In genomic region chr7:92636295-92637011, GRCm38 (mm10) we compare ENCODE assay signal across 8 mouse cellular contexts. TPM values are rescaled to one million over a fixed set of nuclear protein-coding genes. Genes with fewer than 3 reads are reported as not detected.
DNase-seq lines count a peak whose midpoint lies in the region; ATAC-seq and TF ChIP-seq lines count a peak whose summit lies in the region.

No protein-coding gene starts in this region.

- ATAC-seq in heart, embryonic 11.5 days (replicated peaks; ENCODE audit: insufficient number of reproducible peaks, low FRiP score, low TSS enrichment): peak; percentile 70
- peak; percentile 32; the same call in 1 of the 2 replicates for ATAC-seq in erythroid progenitor cell, adult 5-6 weeks (replicated peaks; ENCODE audit: low FRiP score, poor library complexity, severe bottlenecking)
- peak; percentile 80 for ATAC-seq in limb, embryonic 12.5 days (ENCODE audit: insufficient number of reproducible peaks, insufficient read depth, low FRiP score, low TSS enrichment, low read depth)
- peak; percentile 63 for ATAC-seq in midbrain, embryonic 14.5 days (ENCODE audit: low FRiP score, low TSS enrichment)

- no peaks in the 10 kb centered on the region for H3K9me3 ChIP-seq in heart, embryonic 11.5 days (replicated peaks; ENCODE audit: control insufficient read depth, low read length)
- no peaks in the 10 kb centered on the region for H3K9me3 ChIP-seq in ES-E14 (ENCODE audit: control insufficient read depth, insufficient read depth, low read depth, low read length)
- no peaks in the 10 kb centered on the region for H3K9me3 ChIP-seq in limb, embryonic 12.5 days
- no peaks in the 10 kb centered on the region for H3K9me3 ChIP-seq in midbrain, embryonic 14.5 days (ENCODE audit: control insufficient read depth, low read length)

- H3K4me3 ChIP-seq in heart, embryonic 11.5 days (ENCODE audit: low read depth, low read length): peak overlapping the region; percentile 88
- H3K4me3 ChIP-seq in ES-E14 (ENCODE audit: insufficient read depth in 1 of 2, low read depth in 1 of 2, low read length in 2 of 2, poor library complexity in 1 of 2, severe bottlenecking in 1 of 2): peak overlapping the region; percentile 73 to 83
- H3K4me3 ChIP-seq in limb, embryonic 12.5 days (replicated peaks): peak overlapping the region; percentile 84
- peak overlapping the region; percentile 82 for H3K4me3 ChIP-seq in midbrain, embryonic 14.5 days (replicated peaks; ENCODE audit: low read depth, low read length)

- H3K36me3 ChIP-seq in heart, embryonic 11.5 days (ENCODE audit: control insufficient read depth, insufficient read depth, low read length): no peaks in the 10 kb centered on the region
- peaks cover 4% of the 10 kb centered on the region for H3K36me3 ChIP-seq in ES-E14 (ENCODE audit: control insufficient read depth, insufficient read depth, low read length, poor library complexity, severe bottlenecking)
- H3K36me3 ChIP-seq in limb, embryonic 12.5 days: peaks cover 12% of the 10 kb centered on the region
- peaks cover 11% of the 10 kb centered on the region for H3K36me3 ChIP-seq in midbrain, embryonic 14.5 days (ENCODE audit: control insufficient read depth, insufficient read depth, low read length)

- H3K4me2 ChIP-seq in heart, embryonic 11.5 days: peak overlapping the region; percentile 99
- peak overlapping the region; percentile 92 for H3K4me2 ChIP-seq in limb, embryonic 12.5 days
- H3K4me2 ChIP-seq in midbrain, embryonic 14.5 days (ENCODE audit: low read length): peak overlapping the region; percentile 91

- in situ Hi-C loops in ES-E14 (cut with MboI; ENCODE audit: low sequenced_read_pairs in 2 of 2, unreplicated experiment in 2 of 2): no loop called here

- H3K27ac ChIP-seq in heart, embryonic 11.5 days (ENCODE audit: low read depth, low read length): peak overlapping the region; percentile 35; the same call in 1 of the 2 replicates
- no peak overlapping the region for H3K27ac ChIP-seq in ES-E14 (ENCODE audit: insufficient read depth, low read depth, low read length, poor library complexity, severe bottlenecking)
- H3K27ac ChIP-seq in limb, embryonic 12.5 days: no peak overlapping the region
- peak overlapping the region; percentile 57; the same call in 1 of the 2 replicates for H3K27ac ChIP-seq in midbrain, embryonic 14.5 days (replicated peaks; ENCODE audit: low read depth, low read length)

- peaks cover 6% of the 10 kb centered on the region; the same call in 1 of the 2 replicates for H3K4me1 ChIP-seq in heart, embryonic 11.5 days (ENCODE audit: control insufficient read depth, insufficient read depth, low read length)
- H3K4me1 ChIP-seq in ES-E14 (ENCODE audit: control insufficient read depth in 2 of 2, insufficient read depth in 2 of 2, low read length in 2 of 2, poor library complexity in 1 of 2): no peaks in the 10 kb centered on the region
- peaks cover 11% of the 10 kb centered on the region for H3K4me1 ChIP-seq in limb, embryonic 12.5 days (replicated peaks)
- H3K4me1 ChIP-seq in midbrain, embryonic 14.5 days (ENCODE audit: control insufficient read depth, insufficient read depth, low read length): peaks cover 16% of the 10 kb centered on the region

- peak overlapping the region; percentile 91 for H3K9ac ChIP-seq in heart, embryonic 11.5 days (ENCODE audit: low read depth, low read length)
- peak overlapping the region; percentile 75 for H3K9ac ChIP-seq in ES-E14 (ENCODE audit: insufficient read depth, low read depth, low read length, poor library complexity, severe bottlenecking)
- peak overlapping the region; percentile 76 for H3K9ac ChIP-seq in limb, embryonic 12.5 days (replicated peaks)
- peak overlapping the region; percentile 86 for H3K9ac ChIP-seq in midbrain, embryonic 14.5 days (replicated peaks; ENCODE audit: low read length)

- peaks cover 4% of the 10 kb centered on the region; the same call in 1 of the 2 replicates for H3K27me3 ChIP-seq in heart, embryonic 11.5 days (ENCODE audit: control insufficient read depth, insufficient read depth, low read length)
- peaks cover 7% of the 10 kb centered on the region for H3K27me3 ChIP-seq in limb, embryonic 12.5 days
- H3K27me3 ChIP-seq in midbrain, embryonic 14.5 days (ENCODE audit: control insufficient read depth, insufficient read depth, low read length): no peaks in the 10 kb centered on the region

- WGBS in heart, embryonic 11.5 days (ENCODE audit: insufficient replicate concordance): 2% methylated on average over 49 of the region's 49 CpGs
- under 1% methylated on average over 49 of the region's 49 CpGs for WGBS in limb, embryonic 12.5 days
- WGBS in midbrain, embryonic 14.5 days: under 1% methylated on average over 49 of the region's 49 CpGs

- no peak for DNase-seq in heart, adult 18-20 months
- peak; percentile 25 for DNase-seq in ES-E14 (ENCODE audit: low read depth, low spot score)
- DNase-seq in midbrain, embryonic 14.5 days: no peak
- DNase-seq in adrenal gland, adult 18-20 months (ENCODE audit: low spot score in 2 of 2): no peak
- no peak for DNase-seq in urinary bladder, postnatal 25 days (ENCODE audit: low spot score)

TF ChIP-seq in ES-E14, 5 proteins besides CTCF, POLR2A, EP300 and RAD21:
- no peak for TF ChIP-seq HCFC1 (IDR thresholded peaks at IDR 0.05; ENCODE audit: borderline replicate concordance, insufficient read depth, low read length)
TF ChIP-seq in ES-E14: peak in this region for 0.

RNA-seq across cellular contexts. Expression of gene Ankrd42, which starts 0.5 kb away (rescaled TPM):
- 3.9 and 4.4 TPM in 2 replicates for polyA plus RNA-seq in heart, embryonic 11.5 days (2014; fragmentation: Nextera tagmentation; extraction: Ambion mirVana)
- 1 to 10 TPM; 1.1 to 1.2 TPM for total RNA-seq in heart, adult 18-20 months (2021)
- 5.2 and 6.1 TPM in 2 replicates for total RNA-seq in ES-E14 (2012; rRNA removed)
- not detected in 2 replicates for total RNA-seq in erythroid progenitor cell, adult 5-6 weeks (2015; ENCODE audit: low replicate concordance)
- total RNA-seq in erythroid progenitor cell, adult 5-6 weeks (2017; ENCODE audit: low replicate concordance): 0.51 and 1.3 TPM in 2 replicates
- polyA plus RNA-seq in limb, embryonic 12.5 days (2016; fragmentation: Nextera tagmentation; extraction: Ambion mirVana): 7.6 and 7.9 TPM in 2 replicates
- 14.9 and 15.8 TPM in 2 replicates for polyA plus RNA-seq in midbrain, embryonic 14.5 days (2014; fragmentation: Nextera tagmentation; extraction: Ambion mirVana)
- 1 to 10 TPM; 6.5 to 8.3 TPM for total RNA-seq in adrenal gland, adult 18-20 months (2021)

RNA-seq across cellular contexts. Expression of gene Pcf11, which starts 33.3 kb away (rescaled TPM):
- polyA plus RNA-seq in heart, embryonic 11.5 days (2014; fragmentation: Nextera tagmentation; extraction: Ambion mirVana): 14.1 and 15.7 TPM in 2 replicates
- total RNA-seq in heart, adult 18-20 months (2021): 10 to 100 TPM; 19.4 to 30.2 TPM
- total RNA-seq in ES-E14 (2012; rRNA removed): 49.9 TPM in 2 replicates
- total RNA-seq in erythroid progenitor cell, adult 5-6 weeks (2015; ENCODE audit: low replicate concordance): 106 and 138 TPM in 2 replicates
- 120 and 148 TPM in 2 replicates for total RNA-seq in erythroid progenitor cell, adult 5-6 weeks (2017; ENCODE audit: low replicate concordance)
- polyA plus RNA-seq in limb, embryonic 12.5 days (2016; fragmentation: Nextera tagmentation; extraction: Ambion mirVana): 31.6 and 34.1 TPM in 2 replicates
- 19.9 and 23.4 TPM in 2 replicates for polyA plus RNA-seq in midbrain, embryonic 14.5 days (2014; fragmentation: Nextera tagmentation; extraction: Ambion mirVana)
- total RNA-seq in adrenal gland, adult 18-20 months (2021): 10 to 100 TPM; 46.2 to 60.4 TPM

Comparison
In these comparisons a context has a peak if more than half of its experiments do, and no peak if none do; other contexts are left out.
1. H3K27ac ChIP-seq: peak in heart, embryonic 11.5 days (single experiment) and midbrain, embryonic 14.5 days (single experiment); none in ES-E14 (single experiment) and limb, embryonic 12.5 days (single experiment).
2. Peak in every context shown above with its lines, with median percentiles within 50 percentile points of each other: ATAC-seq, H3K4me2 ChIP-seq, H3K4me3 ChIP-seq and H3K9ac ChIP-seq.